Mouse (Mus musculus): ENCODE data around the gene Krtap1-4.
"Not testable (repeated sequence)": the region's sequence is repeated elsewhere in the genome, so short reads cannot be mapped to it uniquely, and the experiment has no call there.

- not testable (repeated sequence) for TF ChIP-seq GATA1 (IDR thresholded peaks at IDR 0.05; ENCODE audit: borderline replicate concordance, low read length); FLI1 (IDR thresholded peaks at IDR 0.05; ENCODE audit: low read length)
Observed at GRCm38 (mm10) chr11:99610089-99610488, 26.6 kb upstream of the Krtap1-4 start, which contains the start of gene Gm11937.

Measured in megakaryocyte, embryonic 14.5 days (primary cell).